Mouse (Mus musculus): ENCODE measurements at regions not wholly inside any gene's neighbourhood (a gene's known extent, or its start where the extent isn't known, plus 50 kb on each side); places are given as distances from the start of the nearest gene placed in this dataset.

DNA sequence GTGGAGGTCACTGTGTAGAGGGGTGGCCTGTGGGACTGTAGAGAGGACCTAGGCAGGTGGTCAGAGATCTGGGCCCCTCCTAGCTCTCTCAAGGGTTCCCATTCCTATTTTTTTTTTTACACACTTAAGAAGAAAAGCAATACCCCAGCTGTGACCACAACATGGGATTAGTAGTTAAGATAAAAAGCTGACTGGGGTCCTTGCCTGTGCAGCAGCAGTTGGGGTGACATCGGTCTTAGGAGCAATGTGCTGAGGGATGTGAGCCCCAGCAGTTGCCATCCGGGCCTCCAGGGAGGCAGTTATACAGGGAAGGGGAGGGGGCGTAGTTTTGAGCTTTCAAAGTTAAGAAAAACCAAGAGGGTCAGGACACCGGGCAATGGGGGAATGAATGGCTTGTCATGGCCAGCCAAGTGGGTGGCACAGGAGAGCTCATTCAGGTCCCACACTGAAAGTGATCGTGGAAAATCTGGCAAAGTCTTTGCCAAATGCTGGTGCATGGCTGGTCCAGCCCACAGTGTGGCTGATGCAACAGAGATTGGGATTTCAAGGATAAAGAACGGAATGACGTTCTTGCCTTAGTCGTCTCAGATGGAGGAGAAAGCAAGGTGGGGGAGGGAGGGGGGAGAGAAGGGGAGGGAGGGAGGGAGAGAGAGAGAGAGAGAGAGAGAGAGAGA, 118.2 kb upstream of the 1600014C23Rik start:
- H3K4me3 ChIP-seq: no peak overlapping the region
- no peaks in the 10 kb centered on the region for H3K9me3 ChIP-seq
- H3K4me2 ChIP-seq: no peak overlapping the region
- no peaks in the 10 kb centered on the region for H3K27me3 ChIP-seq
- no peak overlapping the region for H3K27ac ChIP-seq (replicated peaks)
- WGBS: 39% methylated on average over 8 of the region's 8 CpGs
- H3K9ac ChIP-seq: no peak overlapping the region
- no peaks in the 10 kb centered on the region for H3K36me3 ChIP-seq
- ATAC-seq (ENCODE audit: low FRiP score, low read depth): no peak
- H3K4me1 ChIP-seq (replicated peaks): 0 out of 2 replicates have a peak, but pooled peaks cover 5% of the 10 kb centered on the region

DNA sequence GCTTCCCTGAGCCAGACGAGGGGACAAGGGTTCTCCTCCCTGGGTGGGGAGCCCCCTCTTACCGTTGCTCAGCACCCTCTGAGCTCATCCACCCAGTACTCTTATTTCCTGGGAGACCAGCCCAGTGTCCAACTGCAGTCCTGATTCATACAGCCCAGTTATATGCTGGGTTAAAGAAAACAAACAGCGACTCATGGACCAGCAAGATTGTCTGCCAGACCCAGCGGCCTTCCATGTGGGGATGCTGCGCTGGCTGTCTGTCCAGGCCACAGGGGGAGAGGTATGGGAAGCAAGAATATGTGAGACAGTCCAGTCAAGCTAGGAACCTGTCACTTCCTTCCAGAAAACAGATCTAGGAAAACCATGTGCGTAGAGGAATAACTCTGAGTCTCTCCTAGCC, 117.3 kb upstream of the 1600014C23Rik start:
- Histone ChIP-seq H3K4me3 (no peak overlapping the region), H3K36me3 (no peaks in the 10 kb centered on the region), H3K4me2 (no peak overlapping the region), H3K9ac (no peak overlapping the region), H3K27me3 (no peaks in the 10 kb centered on the region), H3K27ac (replicated peaks) (no peak overlapping the region), H3K9me3 (no peaks in the 10 kb centered on the region), H3K4me1 (replicated peaks) (0 out of 2 replicates have a peak, but pooled peaks cover 5% of the 10 kb centered on the region)
- 82% methylated on average over 6 of the region's 6 CpGs for WGBS
- ATAC-seq (ENCODE audit: low FRiP score, low read depth): no peak

DNA sequence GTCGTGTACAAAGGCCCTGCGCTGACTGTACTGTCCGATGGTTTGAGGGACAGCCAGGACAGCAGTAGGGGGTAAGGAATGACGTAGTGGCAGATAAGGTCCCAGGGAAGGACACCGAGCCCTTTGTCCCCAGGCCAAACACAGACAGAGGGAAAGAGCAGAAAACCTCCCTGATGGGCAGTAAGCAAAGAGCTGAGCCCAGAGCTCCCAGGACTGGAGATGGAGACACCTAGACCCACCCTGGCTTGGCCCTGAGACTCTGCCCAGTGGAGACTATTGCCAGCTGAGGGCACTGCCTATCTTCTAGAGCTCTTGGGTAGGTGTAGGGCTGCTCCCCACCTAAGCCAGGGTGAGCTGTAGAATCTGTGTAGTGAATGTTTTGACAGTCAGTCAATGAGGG, 116.5 kb upstream of the 1600014C23Rik start:
- Histone ChIP-seq H3K4me2 (no peak overlapping the region), H3K9ac (no peak overlapping the region), H3K27ac (replicated peaks) (no peak overlapping the region), H3K36me3 (no peaks in the 10 kb centered on the region), H3K4me3 (no peak overlapping the region), H3K27me3 (no peaks in the 10 kb centered on the region), H3K4me1 (replicated peaks) (0 out of 2 replicates have a peak, but pooled peaks cover 5% of the 10 kb centered on the region), H3K9me3 (no peaks in the 10 kb centered on the region)
- 77% methylated on average over 5 of the region's 5 CpGs for WGBS
- no peak for ATAC-seq (ENCODE audit: low FRiP score, low read depth)

DNA sequence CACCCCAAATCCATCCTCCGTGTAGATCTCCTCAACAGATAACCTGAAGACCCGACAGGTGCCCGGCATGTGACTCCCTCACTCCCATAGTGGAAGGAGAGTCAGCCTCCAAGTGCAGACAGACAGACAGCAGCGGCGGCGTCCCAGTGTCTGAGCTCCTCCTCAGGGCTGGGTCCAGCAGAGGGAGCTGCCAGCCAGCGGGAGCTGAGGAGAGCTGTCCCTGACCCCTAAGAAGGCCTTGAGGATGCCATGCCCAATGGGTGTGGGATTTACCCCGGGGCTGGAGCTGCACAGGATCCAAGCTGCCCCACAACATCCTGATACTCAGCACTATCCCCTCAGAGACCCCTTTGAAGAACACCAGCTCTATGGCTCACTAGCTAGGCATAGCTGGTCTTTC, 115.0 kb upstream of the 1600014C23Rik start:
- no peak for ATAC-seq (ENCODE audit: low FRiP score, low read depth)

DNA sequence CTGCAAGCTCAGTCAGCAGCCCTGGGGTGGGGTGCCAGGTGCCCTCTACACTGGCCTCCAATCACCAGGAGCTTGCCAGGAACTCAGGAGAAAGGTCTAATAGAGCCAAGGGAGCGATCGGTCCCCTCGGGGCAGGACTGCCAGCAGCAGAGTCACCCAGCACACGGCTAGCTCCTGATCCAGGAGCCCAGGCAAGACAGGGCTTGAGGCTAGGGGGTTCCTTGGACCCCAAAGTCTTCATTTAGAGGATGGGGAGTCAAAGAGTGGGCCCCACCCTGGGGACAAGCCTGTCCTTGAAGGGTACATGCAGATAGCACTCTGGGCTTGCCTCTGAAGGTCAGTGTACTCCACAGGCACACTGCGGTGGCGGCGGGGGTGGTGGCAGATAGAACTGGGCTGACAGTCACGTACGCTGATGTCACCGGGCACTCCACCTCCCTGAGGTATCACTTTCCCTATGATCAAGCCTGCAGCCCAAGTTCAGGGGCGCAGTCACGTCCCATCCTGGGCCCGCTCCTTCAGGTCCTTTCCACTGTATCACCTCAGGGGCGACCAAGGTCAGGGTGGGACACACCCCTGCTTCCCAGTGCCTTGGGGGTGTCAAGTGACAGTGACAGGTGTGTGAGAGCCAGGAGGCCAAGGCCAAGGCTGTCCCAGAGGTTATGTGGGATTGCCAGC, 114.2 kb upstream of the 1600014C23Rik start:
- no peak overlapping the region for H3K9ac ChIP-seq
- 0 out of 2 replicates have a peak, but pooled peaks have one; percentile 19 for ATAC-seq (ENCODE audit: low FRiP score, low read depth)
- 0 out of 2 replicates have a peak, but pooled peaks cover 5% of the 10 kb centered on the region for H3K4me1 ChIP-seq (replicated peaks)
- no peak overlapping the region for H3K4me2 ChIP-seq
- no peaks in the 10 kb centered on the region for H3K36me3 ChIP-seq
- H3K27ac ChIP-seq (replicated peaks): no peak overlapping the region
- 95% methylated on average over 14 of the region's 14 CpGs for WGBS
- H3K4me3 ChIP-seq: no peak overlapping the region
- H3K9me3 ChIP-seq: no peaks in the 10 kb centered on the region
- H3K27me3 ChIP-seq: no peaks in the 10 kb centered on the region

More for the DNA sequence above, 115.0 kb upstream of the 1600014C23Rik start:
- no peak overlapping the region for H3K4me3 ChIP-seq
- no peak overlapping the region for H3K4me2 ChIP-seq
- no peaks in the 10 kb centered on the region for H3K27me3 ChIP-seq
- H3K9me3 ChIP-seq: no peaks in the 10 kb centered on the region
- H3K36me3 ChIP-seq: no peaks in the 10 kb centered on the region
- no peak overlapping the region for H3K9ac ChIP-seq
- 41% methylated on average over 8 of the region's 8 CpGs for WGBS
- H3K4me1 ChIP-seq (replicated peaks): 0 out of 2 replicates have a peak, but pooled peaks cover 5% of the 10 kb centered on the region
- H3K27ac ChIP-seq (replicated peaks): no peak overlapping the region

DNA sequence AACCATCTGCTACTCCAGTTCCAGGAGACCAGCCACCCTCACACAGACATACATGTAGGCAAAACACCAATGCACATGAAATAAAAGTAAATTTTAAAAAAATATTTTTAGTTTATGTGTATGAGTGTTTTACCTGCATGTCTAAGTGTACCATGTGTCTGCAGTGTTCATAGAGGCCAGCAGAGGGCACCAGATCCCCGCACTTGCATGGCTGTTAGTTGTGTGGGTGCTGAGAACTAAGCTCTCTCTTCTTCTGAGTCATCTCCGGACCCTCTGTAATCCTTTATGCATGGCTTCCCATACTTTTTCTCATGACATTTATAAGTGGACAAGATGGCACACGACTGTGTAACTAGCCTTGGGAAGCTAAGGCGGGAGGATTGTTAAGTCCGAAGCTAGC, 112.2 kb upstream of the 1600014C23Rik start:
- 92% methylated on average over 5 of the region's 5 CpGs for WGBS

DNA sequence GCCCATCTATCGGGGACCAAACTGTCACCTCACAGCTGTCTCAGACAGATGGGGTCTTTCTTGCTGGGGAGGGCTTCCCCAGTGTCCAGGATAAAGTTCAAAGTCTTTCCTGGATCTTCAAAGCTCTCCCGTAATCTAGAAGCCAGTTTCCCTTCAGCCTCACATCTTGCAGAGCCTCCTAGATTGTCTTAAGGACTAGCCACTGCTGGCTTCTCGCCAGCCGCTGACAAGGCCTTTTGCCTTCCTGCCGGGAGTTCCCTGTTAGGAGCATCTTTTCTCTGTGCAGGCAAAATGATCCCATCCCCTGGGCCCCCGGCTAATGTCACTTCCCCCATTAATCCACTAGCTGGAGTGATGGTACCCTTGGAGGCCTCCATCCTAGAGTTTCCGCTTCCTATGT, 103.1 kb upstream of the 1600014C23Rik start:
- 52% methylated on average over 7 of the region's 7 CpGs for WGBS
- Histone ChIP-seq H3K4me2 (no peak overlapping the region), H3K27me3 (no peaks in the 10 kb centered on the region), H3K4me1 (replicated peaks) (peaks cover 9% of the 10 kb centered on the region; the same call in 1 of the 2 replicates), H3K9ac (no peak overlapping the region), H3K27ac (replicated peaks) (no peak overlapping the region), H3K36me3 (no peaks in the 10 kb centered on the region), H3K9me3 (no peaks in the 10 kb centered on the region), H3K4me3 (no peak overlapping the region)
- ATAC-seq (ENCODE audit: low FRiP score, low read depth): no peak

More for the DNA sequence above, 112.2 kb upstream of the 1600014C23Rik start:
- no peak for ATAC-seq (ENCODE audit: low FRiP score, low read depth)
- H3K4me3 ChIP-seq: no peak overlapping the region
- no peaks in the 10 kb centered on the region for H3K9me3 ChIP-seq
- no peaks in the 10 kb centered on the region for H3K27me3 ChIP-seq
- no peaks in the 10 kb centered on the region for H3K36me3 ChIP-seq
- no peak overlapping the region for H3K9ac ChIP-seq
- H3K4me1 ChIP-seq (replicated peaks): no peaks in the 10 kb centered on the region
- no peak overlapping the region for H3K4me2 ChIP-seq
- H3K27ac ChIP-seq (replicated peaks): no peak overlapping the region

DNA sequence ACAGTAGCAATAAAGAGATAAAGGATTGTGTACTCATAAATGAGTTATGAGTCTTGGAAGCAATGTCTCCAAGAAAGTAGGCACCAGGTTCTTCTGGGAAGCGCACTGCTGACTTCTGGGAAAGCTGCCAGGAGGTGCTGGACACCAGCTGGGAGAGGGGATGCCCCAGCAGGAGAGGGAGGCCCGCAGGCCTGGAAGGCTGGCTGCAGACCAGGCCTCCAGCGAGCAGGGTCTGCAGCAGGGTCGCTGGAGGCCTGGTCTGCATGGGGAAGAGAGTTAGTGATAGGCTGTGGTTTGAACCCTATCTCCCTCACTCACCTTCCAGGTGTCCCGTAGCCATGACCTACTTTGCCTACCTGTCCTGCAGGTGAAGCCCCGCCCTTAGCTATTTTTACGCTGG, 102.6 kb upstream of the 1600014C23Rik start:
- no peak overlapping the region for H3K9ac ChIP-seq
- no peak for ATAC-seq (ENCODE audit: low FRiP score, low read depth)
- H3K4me1 ChIP-seq (replicated peaks): peaks cover 9% of the 10 kb centered on the region; the same call in 1 of the 2 replicates
- no peak overlapping the region for H3K4me2 ChIP-seq
- H3K27ac ChIP-seq (replicated peaks): no peak overlapping the region
- 0 out of 2 replicates have a peak, but pooled peaks cover 3% of the 10 kb centered on the region for H3K9me3 ChIP-seq
- H3K36me3 ChIP-seq: no peaks in the 10 kb centered on the region
- WGBS: 64% methylated on average over 7 of the region's 7 CpGs
- H3K4me3 ChIP-seq: no peak overlapping the region
- no peaks in the 10 kb centered on the region for H3K27me3 ChIP-seq

DNA sequence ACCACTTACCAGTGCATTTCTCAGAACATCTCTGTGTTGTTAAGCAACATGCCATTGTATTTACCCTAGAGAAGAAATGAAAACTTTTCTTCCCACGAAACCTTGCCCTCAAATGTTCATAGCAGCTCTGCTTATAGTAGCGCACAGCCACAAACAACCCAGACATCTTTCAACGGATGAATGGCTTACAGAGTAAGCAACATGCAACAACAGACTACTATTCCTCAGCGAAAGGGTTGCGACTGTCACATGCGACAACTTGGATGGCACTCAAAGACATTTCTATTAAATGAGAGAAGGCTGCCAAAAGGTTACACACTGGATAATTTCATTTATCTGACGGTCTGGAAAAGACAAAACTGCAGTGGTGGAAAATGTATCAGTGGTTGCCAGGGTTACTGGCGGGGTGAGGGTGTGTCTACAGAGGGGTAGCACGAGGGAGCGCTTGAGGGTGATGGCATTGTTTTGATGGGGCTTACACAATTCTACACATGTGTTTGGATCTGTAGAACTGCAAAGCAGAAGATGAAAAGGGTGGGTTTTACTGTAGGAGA, 101.0 kb upstream of the 1600014C23Rik start:
- Histone ChIP-seq H3K27ac (replicated peaks) (no peak overlapping the region), H3K36me3 (no peaks in the 10 kb centered on the region), H3K4me2 (no peak overlapping the region), H3K9ac (no peak overlapping the region), H3K9me3 (0 out of 2 replicates have a peak, but pooled peaks cover 13% of the 10 kb centered on the region), H3K4me3 (no peak overlapping the region), H3K4me1 (replicated peaks) (peaks cover 9% of the 10 kb centered on the region; the same call in 1 of the 2 replicates), H3K27me3 (no peaks in the 10 kb centered on the region)
- 53% methylated on average over 10 of the region's 10 CpGs for WGBS
- peak; percentile 69; the same call in 1 of the 2 replicates for ATAC-seq (ENCODE audit: low FRiP score, low read depth)

DNA sequence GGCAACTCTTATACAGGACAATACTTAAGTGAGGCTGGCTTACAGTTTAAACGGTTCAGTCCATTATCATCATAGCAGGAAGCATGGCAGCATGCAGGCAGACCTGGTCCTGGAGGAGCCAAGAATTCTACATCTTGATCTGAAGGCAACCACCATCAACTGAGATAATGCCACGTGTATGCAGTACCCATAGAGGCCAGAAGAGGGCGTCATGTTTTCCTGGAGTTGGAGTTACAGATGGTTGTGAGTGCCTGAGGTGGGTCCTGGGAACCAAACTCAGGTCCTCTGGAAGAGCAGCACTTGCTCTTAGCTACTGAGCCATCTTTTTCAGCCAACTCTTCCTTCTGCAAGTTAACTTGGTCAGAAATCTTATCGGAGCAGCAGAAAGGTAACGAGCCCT, 96.7 kb upstream of the 1600014C23Rik start:
- Histone ChIP-seq H3K36me3 (no peaks in the 10 kb centered on the region), H3K9ac (no peak overlapping the region), H3K4me1 (replicated peaks) (peaks cover 7% of the 10 kb centered on the region), H3K4me3 (no peak overlapping the region), H3K27ac (replicated peaks) (no peak overlapping the region), H3K4me2 (no peak overlapping the region), H3K27me3 (no peaks in the 10 kb centered on the region), H3K9me3 (0 out of 2 replicates have a peak, but pooled peaks cover 13% of the 10 kb centered on the region)
- ATAC-seq (ENCODE audit: low FRiP score, low read depth): no peak
- WGBS: 87% methylated on average over 5 of the region's 5 CpGs

DNA sequence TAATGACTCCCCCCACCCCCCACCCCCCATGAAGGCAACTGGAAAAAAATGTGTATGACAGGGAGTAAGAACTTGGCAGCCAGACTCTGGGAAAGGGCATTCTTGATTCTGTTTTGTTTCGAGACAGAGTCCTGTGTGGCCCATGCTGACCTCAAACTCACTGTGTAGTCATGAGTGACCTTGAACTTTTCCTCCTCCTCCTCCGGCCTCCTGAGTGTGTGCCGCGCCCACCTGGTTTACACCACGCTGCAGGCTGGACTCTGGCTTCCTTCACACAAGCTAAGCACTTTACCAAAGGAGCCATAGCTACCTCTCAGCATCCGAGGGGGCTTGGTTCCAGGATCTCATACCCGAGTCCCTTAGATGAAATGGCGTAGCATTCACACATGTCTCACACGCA, 95.9 kb upstream of the 1600014C23Rik start:
- no peaks in the 10 kb centered on the region for H3K27me3 ChIP-seq
- peaks cover 10% of the 10 kb centered on the region for H3K4me1 ChIP-seq (replicated peaks)
- no peak overlapping the region for H3K9ac ChIP-seq
- no peak overlapping the region for H3K4me2 ChIP-seq
- no peaks in the 10 kb centered on the region for H3K36me3 ChIP-seq
- no peak overlapping the region for H3K27ac ChIP-seq (replicated peaks)
- ATAC-seq (ENCODE audit: low FRiP score, low read depth): no peak
- 88% methylated on average over 9 of the region's 9 CpGs for WGBS
- H3K4me3 ChIP-seq: no peak overlapping the region
- 0 out of 2 replicates have a peak, but pooled peaks cover 13% of the 10 kb centered on the region for H3K9me3 ChIP-seq

DNA sequence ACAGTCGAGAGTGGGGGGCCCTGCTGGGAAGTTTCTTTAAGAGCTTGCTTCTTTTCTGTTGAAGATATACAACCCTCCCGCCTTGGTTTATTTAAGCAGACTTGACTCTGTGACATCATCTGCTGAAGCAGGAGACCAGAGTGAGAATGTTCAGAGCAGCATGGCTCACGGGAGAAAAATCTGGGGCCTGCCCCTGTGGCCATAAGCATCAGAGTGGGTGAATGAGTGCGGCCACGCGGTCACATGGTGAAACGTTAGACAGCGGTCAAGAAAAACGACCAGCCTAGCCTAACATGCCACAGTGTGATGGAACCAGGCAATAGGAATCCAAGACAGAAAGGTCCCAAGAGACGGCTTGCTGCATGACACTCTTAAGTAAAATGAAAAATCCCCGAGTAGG, 95.2 kb upstream of the 1600014C23Rik start:
- H3K4me3 ChIP-seq: no peak overlapping the region
- H3K27ac ChIP-seq (replicated peaks): no peak overlapping the region
- no peak for ATAC-seq (ENCODE audit: low FRiP score, low read depth)
- no peaks in the 10 kb centered on the region for H3K36me3 ChIP-seq
- no peak overlapping the region for H3K4me2 ChIP-seq
- 74% methylated on average over 11 of the region's 11 CpGs for WGBS
- H3K9ac ChIP-seq: no peak overlapping the region
- H3K4me1 ChIP-seq (replicated peaks): peaks cover 10% of the 10 kb centered on the region
- 0 out of 2 replicates have a peak, but pooled peaks cover 13% of the 10 kb centered on the region for H3K9me3 ChIP-seq
- no peaks in the 10 kb centered on the region for H3K27me3 ChIP-seq

Data from hindbrain, embryonic 15.5 days (tissue).